Mouse (Mus musculus) lung, adult 10 weeks (tissue): ENCODE measurements around the gene Dnajc8. TPM values are rescaled to one million over a fixed set of nuclear protein-coding genes. Genes with fewer than 3 reads are reported as not detected.

Experiments used
- polyA plus RNA-seq: library from polyadenylated mRNA; stranded (reverse); fragments of 350-450 nt; fragmentation: Illumina TruSeq; extraction: RNeasy Lipid Tissue Mini Kit (QIAGEN cat#74804); gene quantifications from one replicate; pipeline ENCODE4 v1.2.3, GENCODE M21; 2014; ENCODE audit warnings: low read depth, low replicate concordance; ENCODE audit not compliant: insufficient read depth

Dnajc8 gene
- 136 TPM for polyA plus RNA-seq

GRCm38 (mm10) chr4:132535406-132536121 is at the start of gene Dnajc8:
Gene Dnajc8, plus strand, starts transcription at chr4:132535550.

GRCm38 (mm10) chr4:132510352-132510798 is 25.0 kb upstream of the Dnajc8 start, which contains the start of gene Sesn2:
Gene Sesn2, minus strand, starts transcription at chr4:132510501.

DNA sequence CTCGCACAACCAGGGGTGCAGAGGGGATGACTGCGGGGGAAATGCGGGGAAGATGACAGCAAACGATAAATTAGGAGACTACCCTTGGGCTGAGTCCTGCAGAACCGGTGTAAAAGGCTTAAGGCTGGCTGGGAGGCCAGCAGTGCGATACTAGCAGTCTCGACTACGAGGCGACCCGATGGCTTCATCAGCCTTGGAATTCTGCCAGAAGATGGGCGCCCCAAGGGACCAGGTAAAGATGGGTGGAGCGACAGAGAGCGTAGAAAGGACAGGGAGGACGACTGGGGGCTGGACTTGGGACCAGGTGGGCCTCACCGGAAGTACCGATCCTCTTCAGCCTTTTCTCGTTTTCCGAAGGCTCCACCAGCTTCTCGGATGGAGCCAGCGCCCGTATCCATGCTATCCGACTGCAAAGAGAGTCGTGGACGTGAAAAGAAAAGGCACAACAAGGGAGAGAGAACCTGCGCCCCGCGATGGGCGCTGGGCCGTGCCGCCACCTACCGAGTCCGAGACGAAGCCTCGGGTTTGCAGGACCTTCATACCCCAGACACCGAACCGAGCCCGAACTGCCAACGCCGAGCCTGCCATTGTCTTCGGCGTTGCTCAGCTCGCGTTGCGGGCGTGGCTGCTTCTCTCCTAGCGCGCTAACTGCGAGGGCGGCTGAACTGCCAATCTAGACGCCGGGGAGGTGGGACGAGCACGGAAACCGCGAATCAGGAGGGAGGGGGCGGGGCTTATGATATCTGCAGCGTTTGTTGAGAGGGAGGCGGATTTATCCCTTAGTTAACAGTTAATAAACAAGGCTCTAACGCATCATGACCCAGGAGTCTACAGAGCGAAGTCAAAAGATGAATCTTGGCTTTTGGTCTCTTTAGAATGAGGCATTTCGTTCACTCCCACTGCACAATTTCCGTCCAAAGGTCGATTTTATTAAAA is 2.1 kb upstream of the Dnajc8 start, which contains the start of gene Atpif1:
Gene Atpif1, minus strand, starts transcription at position 679 of the 936 bp plus-strand sequence.

DNA sequence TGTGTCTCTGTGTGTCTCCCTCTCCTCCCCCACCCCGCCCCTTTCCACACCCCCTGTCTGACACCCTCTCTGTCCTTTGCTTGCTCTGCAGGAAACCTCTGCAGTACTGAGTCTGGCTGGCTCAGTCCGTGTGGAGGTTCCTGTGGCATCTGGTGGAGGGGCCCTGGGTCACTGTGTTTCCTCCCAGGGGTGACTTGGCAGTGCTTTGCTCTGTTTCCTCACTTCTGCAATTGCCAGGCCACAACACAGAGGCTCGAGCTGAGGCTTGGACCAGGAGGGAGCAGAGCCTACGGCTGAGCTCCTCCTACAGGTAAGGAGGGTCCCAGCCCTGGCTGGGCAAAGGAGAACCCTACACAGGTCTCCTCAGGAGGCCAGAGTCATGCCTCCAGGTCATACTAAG is 28.6 kb downstream of the Dnajc8 start, which contains the start of gene Ptafr:
Gene Ptafr, plus strand, starts transcription at position 103 of the 400 bp plus-strand sequence.

Other genes with a start within 250 kb of the Dnajc8 start
- 0.48 TPM for gene Rab42, start 232.2 kb upstream of the Dnajc8 start, polyA plus RNA-seq
- gene Trnau1ap, start 206.0 kb upstream of the Dnajc8 start, polyA plus RNA-seq = 51.0 TPM
- 6.3 TPM for gene Rcc1, start 181.9 kb upstream of the Dnajc8 start, polyA plus RNA-seq
- gene Phactr4, start 113.1 kb upstream of the Dnajc8 start, polyA plus RNA-seq = 10.9 TPM
- gene Med18, start 71.6 kb upstream of the Dnajc8 start, polyA plus RNA-seq = 3.2 TPM
- gene Sesn2, start 25.0 kb upstream of the Dnajc8 start, polyA plus RNA-seq = 6.6 TPM
- 312 TPM for gene Atpif1, start 1.9 kb upstream of the Dnajc8 start, polyA plus RNA-seq
- gene Ptafr, start 28.5 kb downstream of the Dnajc8 start, polyA plus RNA-seq = 2.2 TPM
- gene Eya3, start 103.4 kb downstream of the Dnajc8 start, polyA plus RNA-seq = 8.0 TPM
- 3.1 TPM for gene Xkr8, start 197.0 kb downstream of the Dnajc8 start, polyA plus RNA-seq
- 2.6 TPM for gene Smpdl3b, start 221.7 kb downstream of the Dnajc8 start, polyA plus RNA-seq
- 12.4 TPM for gene Rpa2, start 232.8 kb downstream of the Dnajc8 start, polyA plus RNA-seq